Mouse (Mus musculus) retina, adult 2 months (tissue): Measurements from ENCODE around the gene Fubp1.
"Not testable (repeated sequence)": the region's sequence is repeated elsewhere in the genome, so short reads cannot be mapped to it uniquely, and the experiment has no call there.

Experiments
- DNase-seq: peaks from one replicate; pipeline ENCODE4 v3.0.0-alpha.2; 2012; ENCODE audit warnings: low read depth, low spot score

Gene Fubp1

DNA sequence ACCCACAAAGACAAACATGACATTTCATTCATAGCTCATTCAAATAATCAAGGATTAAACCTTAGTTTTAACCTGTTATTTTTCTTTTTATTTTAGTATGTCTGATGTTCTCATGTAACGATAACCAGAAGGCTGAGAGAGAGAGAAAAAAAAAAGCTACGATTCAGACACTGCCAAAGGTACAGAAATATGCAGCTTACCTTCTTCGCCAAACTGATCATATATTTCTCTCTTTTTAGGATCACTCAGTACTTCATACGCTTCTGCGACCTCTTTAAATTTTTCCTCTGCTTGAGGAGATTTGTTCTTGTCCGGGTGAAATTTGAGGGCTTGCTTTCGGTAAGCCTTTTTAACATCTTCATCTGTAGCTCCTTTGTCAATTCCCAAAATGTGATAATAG, 17.0 kb upstream of the Fubp1 start:
- no peak for DNase-seq

GRCm38 (mm10) chr3:152193635-152194097, 16.6 kb upstream of the Fubp1 start:
- DNase-seq: peak; percentile 73

- not testable (repeated sequence) for DNase-seq
Measured at GRCm38 (mm10) chr3:152197246-152197645, 13.0 kb upstream of the Fubp1 start.

DNA sequence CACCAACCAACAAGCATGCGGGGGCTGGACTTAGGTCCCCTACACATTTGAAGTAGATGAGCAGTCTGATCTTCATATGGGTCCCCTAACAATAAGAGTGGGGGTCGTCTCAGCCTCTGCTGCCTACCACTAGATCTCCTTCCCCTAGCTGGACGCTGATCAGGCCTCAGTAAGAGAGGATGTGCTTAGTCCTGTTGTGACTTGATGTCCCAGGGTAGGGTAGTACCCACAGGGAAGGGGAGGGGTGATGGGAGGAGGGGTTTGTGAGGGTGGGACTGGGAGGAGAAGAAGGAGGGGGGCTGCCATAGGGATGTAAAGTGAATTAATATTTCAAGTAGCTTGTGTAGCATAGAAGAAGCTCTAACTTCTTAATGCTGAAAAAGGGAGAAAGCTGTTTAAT, 11.1 kb upstream of the Fubp1 start:
- DNase-seq: no peak

DNA sequence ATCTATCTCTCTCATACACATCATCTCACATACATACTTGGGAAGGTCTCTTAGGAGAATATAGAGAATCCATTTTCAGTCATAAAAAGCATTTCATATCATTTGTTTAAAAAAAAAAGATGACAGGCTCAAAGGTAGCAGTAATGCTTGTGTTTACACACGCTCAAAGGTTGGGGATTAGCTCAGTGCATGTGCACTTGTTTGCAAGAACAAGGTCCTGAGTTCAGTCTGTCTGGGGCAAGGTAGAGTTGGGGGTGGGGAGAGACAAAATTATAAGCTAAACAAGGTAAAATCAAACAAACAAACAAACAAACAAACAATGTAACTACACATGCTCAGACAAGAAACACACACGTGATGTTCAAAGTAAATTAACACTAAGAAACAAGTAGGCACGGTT, 9.0 kb upstream of the Fubp1 start:
- DNase-seq: no peak

DNA sequence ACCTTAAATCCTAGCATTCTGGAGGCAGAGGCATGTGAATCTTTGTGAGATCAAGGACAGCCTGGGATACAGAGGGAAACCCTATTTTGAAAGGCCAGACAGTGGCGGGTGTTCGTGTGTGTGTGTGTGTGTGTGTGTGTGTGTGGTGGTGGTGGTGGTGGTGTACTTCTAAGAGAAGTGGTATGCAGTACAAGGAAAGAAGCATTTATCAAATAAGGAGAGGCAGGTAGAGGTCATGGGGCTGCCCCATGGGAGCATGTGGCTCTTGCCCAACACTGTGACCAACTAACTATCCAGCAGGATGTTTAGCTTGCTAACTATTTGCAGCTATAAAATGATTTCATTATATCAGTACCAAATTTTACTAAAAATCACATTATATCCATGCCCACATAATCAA, 8.6 kb upstream of the Fubp1 start:
- DNase-seq: no peak

GRCm38 (mm10) chr3:152202942-152203341, 7.3 kb upstream of the Fubp1 start:
- no peak for DNase-seq

- no peak for DNase-seq
Measured at GRCm38 (mm10) chr3:152203411-152203810, 6.8 kb upstream of the Fubp1 start.

- DNase-seq: no peak
Measured at GRCm38 (mm10) chr3:152203996-152204395, 6.2 kb upstream of the Fubp1 start.

DNA sequence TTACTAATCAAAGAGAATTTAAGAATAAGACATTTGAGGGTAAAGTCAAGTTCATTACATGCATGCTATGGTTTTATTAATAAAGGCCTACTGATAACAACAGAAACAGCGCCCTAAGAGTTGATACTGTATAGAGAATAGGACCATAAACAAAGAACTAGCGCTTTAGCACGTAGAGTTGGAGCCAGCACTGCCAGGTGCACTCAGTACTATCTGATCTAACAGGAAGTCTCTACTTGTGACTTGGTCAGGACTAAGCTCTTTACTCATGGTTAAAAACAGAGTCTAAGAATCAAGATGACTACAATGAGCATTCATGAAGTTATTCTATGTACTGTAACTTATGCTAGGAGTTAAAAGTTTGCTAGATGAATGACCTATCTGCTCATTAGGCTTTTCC, 5.6 kb upstream of the Fubp1 start:
- DNase-seq: no peak

- DNase-seq: no peak
Measured at GRCm38 (mm10) chr3:152207156-152207555, 3.1 kb upstream of the Fubp1 start.

DNA sequence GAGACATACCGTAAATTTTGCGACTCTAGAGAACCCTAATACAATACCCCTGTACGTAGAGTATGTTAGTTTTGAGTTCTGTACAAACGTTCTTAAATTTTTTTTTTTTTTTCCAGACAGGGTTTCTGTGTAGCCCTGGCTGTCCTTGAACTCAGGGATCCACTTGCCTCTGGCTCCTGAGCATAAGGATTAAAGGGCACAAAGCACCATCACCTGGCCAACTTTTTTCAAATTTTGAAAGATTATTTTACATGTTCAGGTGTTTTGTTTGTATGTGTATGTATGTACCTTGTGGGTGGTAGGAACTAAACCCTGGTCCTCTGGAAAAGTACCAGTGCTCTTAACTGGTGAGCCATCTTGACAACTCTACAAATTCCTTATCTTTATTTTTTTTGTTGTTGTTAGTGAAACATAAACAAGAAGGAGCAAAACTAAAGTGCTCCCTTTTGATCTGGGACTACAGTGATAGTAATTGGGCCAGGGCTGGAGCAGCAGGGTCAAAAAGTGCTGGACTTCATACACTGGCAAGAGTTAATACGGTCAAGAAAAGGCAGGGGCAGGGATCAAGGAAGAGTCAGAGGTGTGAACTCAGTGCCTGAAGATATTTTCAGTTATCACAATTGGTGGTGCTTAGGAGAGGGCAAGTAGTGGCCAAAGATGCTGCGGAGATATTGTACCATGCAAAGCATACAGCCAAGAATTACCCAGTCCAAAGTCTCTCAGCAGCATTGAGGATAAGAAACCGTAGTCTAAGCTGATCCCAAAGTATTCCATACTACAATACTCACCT, 1.9 kb upstream of the Fubp1 start:
- DNase-seq: no peak

GRCm38 (mm10) chr3:152209177-152209966, 850 bp upstream of the Fubp1 start:
- DNase-seq: no peak

DNA sequence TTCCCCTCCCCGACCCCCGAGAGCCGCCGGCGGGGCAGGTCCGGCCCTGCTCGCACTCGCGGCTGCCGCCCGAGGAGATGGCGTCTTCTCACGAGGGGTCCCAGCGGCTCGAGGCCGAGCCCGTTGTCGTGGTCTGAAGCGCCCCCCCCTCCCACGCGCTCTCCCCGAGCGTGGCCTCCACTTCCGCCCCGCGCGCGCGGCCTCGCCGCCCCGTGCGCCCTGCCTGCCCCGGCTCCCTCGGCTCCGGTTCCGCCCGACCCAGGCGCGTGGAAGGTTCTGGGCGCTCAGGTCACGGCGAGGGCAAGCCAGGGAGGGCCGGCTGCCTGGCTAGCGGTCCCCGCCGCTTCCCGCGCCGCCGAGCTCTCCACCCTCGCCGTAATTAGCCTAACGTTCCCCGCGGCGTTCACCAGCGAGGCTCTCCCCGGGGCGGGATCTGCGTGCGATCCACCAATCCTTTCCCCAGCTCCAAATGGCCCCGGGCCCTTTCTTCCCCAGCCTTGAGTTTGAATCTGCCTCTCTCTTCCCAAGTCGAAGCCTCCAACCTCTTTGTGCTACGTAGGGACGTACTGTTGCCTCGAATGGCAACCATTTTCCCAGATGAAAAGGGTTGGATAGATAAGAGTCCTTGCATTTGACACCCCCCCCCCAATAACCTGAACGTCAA, 638 bp downstream of the Fubp1 start:
- no peak for DNase-seq

DNA sequence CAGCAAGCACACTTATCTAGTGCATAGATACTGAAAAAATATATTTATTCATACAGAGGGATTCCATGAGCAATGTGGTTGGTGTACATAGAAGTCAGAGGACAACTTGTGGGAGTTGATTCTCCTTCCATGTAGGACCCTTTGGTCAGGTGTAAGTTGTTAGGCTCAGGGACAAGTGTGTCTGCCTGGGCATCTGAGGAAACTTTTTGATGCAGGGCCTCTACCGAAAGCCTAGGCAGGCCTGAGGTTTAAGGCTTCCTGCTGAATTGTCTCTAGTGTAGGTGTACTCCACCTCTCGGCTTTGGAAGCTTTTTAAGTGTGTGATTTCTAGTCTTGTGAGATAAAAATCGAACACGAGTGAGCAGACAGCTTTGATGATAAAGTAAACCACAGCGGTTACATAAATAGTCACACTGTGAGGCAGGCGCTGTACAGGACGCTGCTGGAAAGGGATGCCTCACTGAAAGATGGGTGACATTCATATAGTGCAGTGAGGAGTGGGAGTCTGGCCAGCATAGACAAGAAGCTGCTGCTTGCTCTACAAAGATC, 1.6 kb downstream of the Fubp1 start:
- no peak for DNase-seq

DNA sequence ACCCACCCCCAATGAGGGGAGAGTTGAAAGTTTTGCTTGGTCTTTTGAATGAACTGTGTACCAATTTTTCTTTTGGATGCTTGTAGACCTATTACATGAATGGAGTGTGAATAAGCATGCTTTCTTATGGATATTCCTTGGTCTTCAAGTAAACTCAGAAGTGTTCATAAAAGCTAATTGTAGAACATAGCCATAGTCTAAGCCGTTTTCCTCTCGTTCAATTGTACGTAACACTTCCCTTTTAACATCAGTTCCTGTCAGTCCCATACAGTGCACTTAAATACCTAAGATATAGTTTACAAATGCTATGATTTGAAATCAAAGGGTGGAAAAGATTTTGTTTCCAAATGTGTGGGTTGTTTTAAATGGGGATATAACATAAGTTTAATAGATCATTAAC, 3.2 kb downstream of the Fubp1 start:
- DNase-seq: no peak

GRCm38 (mm10) chr3:152224918-152225317, 14.7 kb downstream of the Fubp1 start:
- no peak for DNase-seq

GRCm38 (mm10) chr3:152225906-152226305, 15.7 kb downstream of the Fubp1 start:
- DNase-seq: no peak

DNA sequence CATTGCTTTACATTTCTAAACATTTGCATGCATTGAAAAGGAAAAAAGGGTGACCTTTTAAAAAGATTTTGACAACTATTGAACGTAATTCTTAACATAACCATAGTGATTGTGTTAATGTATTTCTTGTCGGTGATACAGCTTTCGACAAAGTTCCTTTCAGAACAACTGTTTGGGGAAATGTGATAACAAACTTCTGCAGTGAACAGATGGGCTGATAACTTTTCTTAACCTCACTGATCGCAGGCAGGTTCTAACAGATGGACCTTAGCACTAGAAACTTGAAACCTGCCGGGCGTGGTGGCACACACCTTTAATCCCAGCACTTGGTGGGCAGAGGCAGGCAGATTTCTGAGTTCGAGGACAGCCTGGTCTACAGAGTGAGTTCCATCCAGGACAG, 18.6 kb downstream of the Fubp1 start:
- no peak for DNase-seq

GRCm38 (mm10) chr3:152229271-152229670, 19.0 kb downstream of the Fubp1 start:
- no peak for DNase-seq

- DNase-seq: no peak
Measured at GRCm38 (mm10) chr3:152231333-152232100, 21.3 kb downstream of the Fubp1 start.
